Mouse (Mus musculus) midbrain, postnatal 0 days (tissue): ENCODE results near the gene Spink2. TPM values are rescaled to one million over a fixed set of nuclear protein-coding genes. Genes with fewer than 3 reads are reported as not detected.
"Not testable (repeated sequence)": the region's sequence is repeated elsewhere in the genome, so short reads cannot be mapped to it uniquely, and the experiment has no call there.

Source experiments
- ATAC-seq: fragments of 200-750 bp; cut with Nextera tagmentation; 2 replicates; pipeline ENCODE4 v1.8.0; 2017; ENCODE audit warnings: moderate number of reproducible peaks, mild to moderate bottlenecking, moderate TSS enrichment, moderate library complexity; ENCODE audit not compliant: low FRiP score
- DNase-seq: peaks from one replicate; pipeline ENCODE4 v3.0.0-alpha.2; 2015; ENCODE audit warnings: low spot score
- H3K27ac ChIP-seq: fragments of 300-500 bp; sonication (generic); 2 replicates; pipeline ENCODE4 v1.5.1; 2014; ENCODE audit warnings: low read depth, mild to moderate bottlenecking, low read length, mixed read lengths
- H3K27me3 ChIP-seq: fragments of 300-500 bp; sonication (generic); 2 replicates; pipeline ENCODE4 v1.6.1; 2014; ENCODE audit warnings: low read length, control low read depth, mixed read lengths; ENCODE audit not compliant: insufficient read depth
- H3K36me3 ChIP-seq: fragments of 300-500 bp; sonication (generic); 2 replicates; pipeline ENCODE4 v1.6.1; 2014; ENCODE audit warnings: low read length, control low read depth, mixed read lengths; ENCODE audit not compliant: insufficient read depth
- H3K4me1 ChIP-seq: fragments of 300-500 bp; sonication (generic); 2 replicates; pipeline ENCODE4 v1.6.1; 2014; ENCODE audit warnings: mild to moderate bottlenecking, control low read depth, antibody characterized with exemption, low read length, mixed read lengths; ENCODE audit not compliant: insufficient read depth
- H3K4me2 ChIP-seq: fragments of 300-500 bp; sonication (generic); 2 replicates; pipeline ENCODE4 v1.6.1; 2014; ENCODE audit warnings: low read depth, mild to moderate bottlenecking, low read length, mixed read lengths; ENCODE audit not compliant: poor library complexity, severe bottlenecking
- H3K4me3 ChIP-seq: fragments of 300-500 bp; sonication (generic); 2 replicates; pipeline ENCODE4 v1.5.1; 2014; ENCODE audit warnings: low read depth, mild to moderate bottlenecking, low read length, moderate library complexity
- H3K9ac ChIP-seq: fragments of 300-500 bp; sonication (generic); replicated peaks from 2 replicates; pipeline ENCODE4 v1.6.1; 2014; ENCODE audit warnings: mild to moderate bottlenecking, low read length, moderate library complexity, mixed read lengths; ENCODE audit not compliant: poor library complexity, severe bottlenecking
- H3K9me3 ChIP-seq: fragments of 300-500 bp; sonication (generic); 2 replicates; pipeline ENCODE4 v1.6.1; 2016; ENCODE audit warnings: low read length, control low read depth
- CTCF ChIP-seq: IDR thresholded peaks from 2 replicates; pipeline ENCODE4 v1.5.1; 2016; ENCODE audit warnings: antibody characterized with exemption, mild to moderate bottlenecking
- WGBS: fragments of 180-500 bp; shearing (Covaris S2); extraction: QIAGEN DNeasy Blood & Tissue Kit; methylation state at CpG from one replicate; pipeline ENCODE4 v1.1.7; 2014; 5-methylcytosine and 5-hydroxymethylcytosine counted together
- polyA plus RNA-seq: library from polyadenylated mRNA; unstranded; fragments of >200 nt; fragmentation: Nextera tagmentation; extraction: Ambion mirVana; gene quantifications from 2 replicates; pipeline ENCODE4 v1.2.1, GENCODE M21; 2015
- total RNA-seq: library from RNA; depleted of rRNA; stranded (reverse); fragments of >200 nt; gene quantifications from 2 replicates; pipeline ENCODE4 v1.2.3, GENCODE M21; 2014

Gene Spink2
- total and polyA plus RNA-seq, 2 experiments from 2014 or later = 1.5 TPM; not detected in 1

- WGBS = 79% methylated on average over 4 of the region's 4 CpGs
- no peaks in the 10 kb centered on the region for H3K27me3 ChIP-seq
- no peak overlapping the region for H3K27ac ChIP-seq
- no peak overlapping the region for H3K9ac ChIP-seq
- H3K4me3 ChIP-seq = no peak overlapping the region
- no peaks in the 10 kb centered on the region for H3K36me3 ChIP-seq
- no peaks in the 10 kb centered on the region for H3K4me1 ChIP-seq
- no peak overlapping the region for H3K4me2 ChIP-seq
- no peak for TF ChIP-seq CTCF
- DNase-seq (no peak), ATAC-seq (no peak)
- no peaks in the 10 kb centered on the region for H3K9me3 ChIP-seq
Observed at GRCm38 (mm10) chr5:77193266-77193665, 18.0 kb downstream of the Spink2 start.

GRCm38 (mm10) chr5:77191631-77192030, 19.6 kb downstream of the Spink2 start:
- H3K9ac ChIP-seq = no peak overlapping the region
- no peak for TF ChIP-seq CTCF
- WGBS = 92% methylated on average over 1 of the region's 1 CpGs
- no peak overlapping the region for H3K4me3 ChIP-seq
- no peak for DNase-seq
- no peak for ATAC-seq
- H3K36me3 ChIP-seq = no peaks in the 10 kb centered on the region
- no peak overlapping the region for H3K27ac ChIP-seq
- H3K4me2 ChIP-seq = no peak overlapping the region
- no peaks in the 10 kb centered on the region for H3K27me3 ChIP-seq
- no peaks in the 10 kb centered on the region for H3K4me1 ChIP-seq
- no peaks in the 10 kb centered on the region for H3K9me3 ChIP-seq

GRCm38 (mm10) chr5:77191106-77191505, 20.2 kb downstream of the Spink2 start:
- Histone ChIP-seq H3K4me1 (no peaks in the 10 kb centered on the region), H3K9ac (no peak overlapping the region), H3K27me3 (no peaks in the 10 kb centered on the region), H3K4me3 (no peak overlapping the region), H3K9me3 (no peaks in the 10 kb centered on the region), H3K36me3 (no peaks in the 10 kb centered on the region), H3K4me2 (no peak overlapping the region), H3K27ac (no peak overlapping the region)
- ATAC-seq (no peak), DNase-seq (no peak)
- WGBS = 82% methylated on average over 4 of the region's 4 CpGs
- no peak for TF ChIP-seq CTCF

GRCm38 (mm10) chr5:77188738-77189137, 22.5 kb downstream of the Spink2 start:
- no peak for DNase-seq

GRCm38 (mm10) chr5:77185351-77185750, 25.9 kb downstream of the Spink2 start:
- TF ChIP-seq CTCF = no peak
- Histone ChIP-seq H3K9ac (no peak overlapping the region), H3K27me3 (no peaks in the 10 kb centered on the region), H3K36me3 (no peaks in the 10 kb centered on the region), H3K4me2 (no peak overlapping the region), H3K4me3 (no peak overlapping the region), H3K27ac (no peak overlapping the region), H3K4me1 (no peaks in the 10 kb centered on the region), H3K9me3 (no peaks in the 10 kb centered on the region)
- ATAC-seq = no peak
- DNase-seq = no peak
- 86% methylated on average over 3 of the region's 3 CpGs for WGBS

More at GRCm38 (mm10) chr5:77188738-77189137, 22.5 kb downstream of the Spink2 start:
- H3K36me3 ChIP-seq = no peaks in the 10 kb centered on the region
- no peaks in the 10 kb centered on the region for H3K4me1 ChIP-seq
- H3K9ac ChIP-seq = no peak overlapping the region
- no peak overlapping the region for H3K4me3 ChIP-seq
- no peaks in the 10 kb centered on the region for H3K9me3 ChIP-seq
- no peak for ATAC-seq
- no peaks in the 10 kb centered on the region for H3K27me3 ChIP-seq
- 49% methylated on average over 3 of the region's 3 CpGs for WGBS
- no peak overlapping the region for H3K27ac ChIP-seq
- no peak overlapping the region for H3K4me2 ChIP-seq
- no peak for TF ChIP-seq CTCF

GRCm38 (mm10) chr5:77183876-77184275, 27.4 kb downstream of the Spink2 start:
- not testable (repeated sequence) for H3K36me3 ChIP-seq, H3K4me2 ChIP-seq, H3K9ac ChIP-seq, H3K9me3 ChIP-seq, H3K27me3 ChIP-seq, DNase-seq, H3K4me3 ChIP-seq, H3K4me1 ChIP-seq, H3K27ac ChIP-seq, ATAC-seq
- 76% methylated on average over 5 of the region's 5 CpGs for WGBS

GRCm38 (mm10) chr5:77183338-77183737, 27.9 kb downstream of the Spink2 start:
- DNase-seq (no peak), ATAC-seq (no peak)
- Histone ChIP-seq H3K27me3 (no peaks in the 10 kb centered on the region), H3K4me2 (no peak overlapping the region), H3K9ac (no peak overlapping the region), H3K4me1 (no peaks in the 10 kb centered on the region), H3K27ac (no peak overlapping the region), H3K36me3 (no peaks in the 10 kb centered on the region), H3K4me3 (no peak overlapping the region), H3K9me3 (no peaks in the 10 kb centered on the region)
- WGBS = 59% methylated on average over 1 of the region's 1 CpGs
- TF ChIP-seq CTCF = no peak
